Mouse (Mus musculus): ENCODE measurements around the gene Spaca4. TPM values are rescaled to one million over a fixed set of nuclear protein-coding genes. Genes with fewer than 3 reads are reported as not detected.

Spaca4 gene
- polyA plus RNA-seq, 1 experiment from 2014 or later: not detected

DNA sequence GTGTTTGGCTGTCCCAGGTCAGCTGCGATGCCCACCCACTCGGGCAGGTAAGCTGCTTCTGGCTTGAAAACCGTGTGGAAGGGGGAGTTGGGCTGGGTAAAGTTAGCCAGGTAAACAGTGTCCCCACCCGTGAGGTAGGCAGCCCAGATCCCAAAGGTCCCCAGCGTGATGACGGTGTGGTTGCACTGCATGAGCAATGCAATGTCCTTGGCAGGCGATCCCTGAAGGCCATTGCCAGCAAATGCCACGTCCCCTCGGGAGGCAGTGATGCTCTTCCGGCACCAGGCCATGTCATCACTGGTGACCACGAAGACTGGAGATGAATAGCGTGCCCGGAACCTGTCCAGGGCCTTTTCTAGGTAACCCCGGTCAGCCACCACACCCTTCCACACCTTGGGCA, 47.1 kb downstream of the Spaca4 start:
- Histone ChIP-seq H3K4me3 (no peak overlapping the region), H3K4me2 (no peak overlapping the region), H3K4me1 (replicated peaks) (peaks cover 38% of the 10 kb centered on the region), H3K27ac (no peak overlapping the region), H3K27me3 (no peaks in the 10 kb centered on the region), H3K36me3 (no peaks in the 10 kb centered on the region), H3K9ac (no peak overlapping the region), H3K9me3 (replicated peaks) (no peaks in the 10 kb centered on the region)
- 89% methylated on average over 14 of the region's 14 CpGs for WGBS
- no peak for ATAC-seq (replicated peaks; ENCODE audit: insufficient number of reproducible peaks, insufficient read depth, low FRiP score, low read depth)

GRCm38 (mm10) chr7:45677627-45678295, 47.9 kb downstream of the Spaca4 start:
- Histone ChIP-seq H3K27ac (no peak overlapping the region), H3K9ac (no peak overlapping the region), H3K27me3 (no peaks in the 10 kb centered on the region), H3K4me1 (replicated peaks) (peaks cover 33% of the 10 kb centered on the region), H3K4me2 (no peak overlapping the region), H3K36me3 (no peaks in the 10 kb centered on the region), H3K9me3 (replicated peaks) (no peaks in the 10 kb centered on the region), H3K4me3 (no peak overlapping the region)
- ATAC-seq (replicated peaks; ENCODE audit: insufficient number of reproducible peaks, insufficient read depth, low FRiP score, low read depth): no peak
- WGBS: 74% methylated on average over 7 of the region's 7 CpGs

Other genes with a start within 250 kb of the Spaca4 start
- 0.28 and 1.3 TPM in 2 replicates for gene Tulp2, start 243.9 kb downstream of the Spaca4 start, polyA plus RNA-seq (2015; fragmentation: Nextera tagmentation; extraction: Ambion mirVana)
- gene Gm45808, start 239.0 kb downstream of the Spaca4 start, polyA plus RNA-seq (2015; fragmentation: Nextera tagmentation; extraction: Ambion mirVana): not detected in 2 replicates
- gene Dhdh, start 237.0 kb downstream of the Spaca4 start, polyA plus RNA-seq (2015; fragmentation: Nextera tagmentation; extraction: Ambion mirVana): 4.0 and 4.1 TPM in 2 replicates
- 144 and 177 TPM in 2 replicates for gene Nucb1, start 215.4 kb downstream of the Spaca4 start, polyA plus RNA-seq (2015; fragmentation: Nextera tagmentation; extraction: Ambion mirVana)
- 25.3 and 37.6 TPM in 2 replicates for gene Ppp1r15a, start 199.5 kb downstream of the Spaca4 start, polyA plus RNA-seq (2015; fragmentation: Nextera tagmentation; extraction: Ambion mirVana)
- 1.0 and 2.6 TPM in 2 replicates for gene Plekha4, start 199.5 kb downstream of the Spaca4 start, polyA plus RNA-seq (2015; fragmentation: Nextera tagmentation; extraction: Ambion mirVana)
- 0.24 and 0.82 TPM in 2 replicates for gene Hsd17b14, start 170.9 kb downstream of the Spaca4 start, polyA plus RNA-seq (2015; fragmentation: Nextera tagmentation; extraction: Ambion mirVana)
- 79.4 and 84.5 TPM in 2 replicates for gene Bcat2, start 155.7 kb downstream of the Spaca4 start, polyA plus RNA-seq (2015; fragmentation: Nextera tagmentation; extraction: Ambion mirVana)
- 0.13 and 1.2 TPM in 2 replicates for gene Fgf21, start 110.3 kb downstream of the Spaca4 start, polyA plus RNA-seq (2015; fragmentation: Nextera tagmentation; extraction: Ambion mirVana)
- 0.15 and 0.66 TPM in 2 replicates for gene Fut1, start 108.5 kb downstream of the Spaca4 start, polyA plus RNA-seq (2015; fragmentation: Nextera tagmentation; extraction: Ambion mirVana)
- 0.33 and 0.35 TPM in 2 replicates for gene Izumo1, start 104.0 kb downstream of the Spaca4 start, polyA plus RNA-seq (2015; fragmentation: Nextera tagmentation; extraction: Ambion mirVana)
- 19.6 and 23.4 TPM in 2 replicates for gene Rasip1, start 98.3 kb downstream of the Spaca4 start, polyA plus RNA-seq (2015; fragmentation: Nextera tagmentation; extraction: Ambion mirVana)
- 7.3 and 7.4 TPM in 2 replicates for gene Mamstr, start 85.8 kb downstream of the Spaca4 start, polyA plus RNA-seq (2015; fragmentation: Nextera tagmentation; extraction: Ambion mirVana)
- gene Fut2, start 59.4 kb downstream of the Spaca4 start, polyA plus RNA-seq (2015; fragmentation: Nextera tagmentation; extraction: Ambion mirVana): 1.5 and 1.6 TPM in 2 replicates
- gene Ntn5, start 41.8 kb downstream of the Spaca4 start, polyA plus RNA-seq (2015; fragmentation: Nextera tagmentation; extraction: Ambion mirVana): 0.14 TPM in 1 of 2 replicates, not detected in the other
- gene Sec1, start 31.4 kb downstream of the Spaca4 start, polyA plus RNA-seq (2015; fragmentation: Nextera tagmentation; extraction: Ambion mirVana): 0.13 and 0.34 TPM in 2 replicates
- 5.1 and 6.0 TPM in 2 replicates for gene Car11, start 26.0 kb downstream of the Spaca4 start, polyA plus RNA-seq (2015; fragmentation: Nextera tagmentation; extraction: Ambion mirVana)
- gene Dbp, start 20.7 kb downstream of the Spaca4 start, polyA plus RNA-seq (2015; fragmentation: Nextera tagmentation; extraction: Ambion mirVana): 3.0 and 4.3 TPM in 2 replicates
- gene Rpl18, start 10.4 kb downstream of the Spaca4 start, polyA plus RNA-seq (2015; fragmentation: Nextera tagmentation; extraction: Ambion mirVana): 540 and 572 TPM in 2 replicates
- 13.7 and 21.0 TPM in 2 replicates for gene Sphk2, start 7.8 kb downstream of the Spaca4 start, polyA plus RNA-seq (2015; fragmentation: Nextera tagmentation; extraction: Ambion mirVana)
- 0.25 and 0.65 TPM in 2 replicates for gene Fam83e, start 4.6 kb downstream of the Spaca4 start, polyA plus RNA-seq (2015; fragmentation: Nextera tagmentation; extraction: Ambion mirVana)
- 0.53 TPM in 1 of 2 replicates, not detected in the other for gene Lmtk3, start 57.9 kb upstream of the Spaca4 start, polyA plus RNA-seq (2015; fragmentation: Nextera tagmentation; extraction: Ambion mirVana)
- gene Sult2b1, start 58.9 kb upstream of the Spaca4 start, polyA plus RNA-seq (2015; fragmentation: Nextera tagmentation; extraction: Ambion mirVana): 0.21 and 1.1 TPM in 2 replicates
- 92.2 and 101 TPM in 2 replicates for gene Cyth2, start 88.8 kb upstream of the Spaca4 start, polyA plus RNA-seq (2015; fragmentation: Nextera tagmentation; extraction: Ambion mirVana)
- gene Kcnj14, start 99.0 kb upstream of the Spaca4 start, polyA plus RNA-seq (2015; fragmentation: Nextera tagmentation; extraction: Ambion mirVana): 0.37 and 0.44 TPM in 2 replicates
- gene Grwd1, start 105.1 kb upstream of the Spaca4 start, polyA plus RNA-seq (2015; fragmentation: Nextera tagmentation; extraction: Ambion mirVana): 29.1 and 38.8 TPM in 2 replicates
- 54.6 and 65.0 TPM in 2 replicates for gene Kdelr1, start 147.0 kb upstream of the Spaca4 start, polyA plus RNA-seq (2015; fragmentation: Nextera tagmentation; extraction: Ambion mirVana)
- 0.21 and 0.27 TPM in 2 replicates for gene Grin2d, start 152.6 kb upstream of the Spaca4 start, polyA plus RNA-seq (2015; fragmentation: Nextera tagmentation; extraction: Ambion mirVana)
- gene Syngr4, start 170.9 kb upstream of the Spaca4 start, polyA plus RNA-seq (2015; fragmentation: Nextera tagmentation; extraction: Ambion mirVana): 0.65 and 0.76 TPM in 2 replicates
- 6.6 and 8.0 TPM in 2 replicates for gene Tmem143, start 171.1 kb upstream of the Spaca4 start, polyA plus RNA-seq (2015; fragmentation: Nextera tagmentation; extraction: Ambion mirVana)
- 71.5 and 108 TPM in 2 replicates for gene Emp3, start 195.6 kb upstream of the Spaca4 start, polyA plus RNA-seq (2015; fragmentation: Nextera tagmentation; extraction: Ambion mirVana)
- 3.4 and 3.6 TPM in 2 replicates for gene Ccdc114, start 198.3 kb upstream of the Spaca4 start, polyA plus RNA-seq (2015; fragmentation: Nextera tagmentation; extraction: Ambion mirVana)

Data from heart, embryonic 15.5 days (tissue).